Comparison of ENCODE assay signal across 8 mouse cellular contexts in the genomic region with DNA sequence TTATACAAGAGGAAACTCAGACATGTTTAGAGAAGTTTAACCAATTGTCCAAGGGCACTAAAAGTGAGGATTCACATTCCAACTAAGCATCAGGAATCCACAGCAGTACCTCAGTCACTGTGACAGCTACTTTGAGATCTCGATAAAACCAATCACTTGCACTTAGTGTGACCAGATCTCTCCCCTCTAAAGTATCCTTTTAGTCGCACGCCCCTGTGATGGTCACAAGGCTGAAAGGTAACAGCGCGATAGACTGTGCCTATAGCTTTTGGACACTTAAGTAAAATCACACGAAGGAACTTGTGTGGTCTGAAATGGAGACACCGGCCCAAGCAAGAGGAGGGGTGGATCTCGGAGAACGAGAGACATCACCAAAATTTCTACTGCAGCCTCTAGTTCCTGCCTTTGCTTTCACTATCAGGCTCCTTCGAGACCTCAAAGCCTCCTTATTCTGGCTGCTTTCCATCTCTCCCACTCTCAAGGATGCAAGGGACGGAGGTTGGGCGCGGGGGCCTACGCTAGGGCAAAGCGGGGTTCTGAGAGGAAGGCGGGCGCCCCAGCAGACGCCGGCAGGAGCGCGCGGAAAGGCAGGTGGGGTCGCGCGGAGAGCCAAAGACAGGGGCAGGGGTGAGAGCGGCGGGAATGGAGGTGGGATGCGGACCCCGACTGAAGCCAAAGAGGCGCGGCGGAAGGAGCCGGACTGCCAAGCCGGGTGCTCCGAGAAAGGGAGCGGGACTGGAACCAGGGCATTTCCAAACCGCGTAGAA. TPM values are rescaled to one million over a fixed set of nuclear protein-coding genes. Genes with fewer than 3 reads are reported as not detected.
DNase-seq lines count a peak whose midpoint lies in the region; ATAC-seq lines count a peak whose summit lies in the region.

A gene (plus strand): TSS at position 518 of the 767 bp plus-strand sequence.

- peak within 1 kb of the TSS; percentile 82 for H3K9ac ChIP-seq in intestine, embryonic 14.5 days (ENCODE audit: low read length)
- H3K9ac ChIP-seq in limb, embryonic 11.5 days (ENCODE audit: low read length): peak within 1 kb of the TSS; percentile 87
- peak within 1 kb of the TSS; percentile 90 for H3K9ac ChIP-seq in midbrain, embryonic 11.5 days (ENCODE audit: low read length)

- 1% methylated on average over 38 of the region's 38 CpGs for WGBS in intestine, embryonic 14.5 days
- 2% methylated on average over 28 of the region's 38 CpGs for WGBS in limb, embryonic 11.5 days
- under 1% methylated on average over 37 of the region's 38 CpGs for WGBS in midbrain, embryonic 11.5 days

- peaks cover 6% of the 10 kb centered on the region for H3K4me1 ChIP-seq in intestine, embryonic 14.5 days (replicated peaks; ENCODE audit: control insufficient read depth, insufficient read depth, low read length)
- H3K4me1 ChIP-seq in limb, embryonic 11.5 days (ENCODE audit: control insufficient read depth, insufficient read depth, low read length): no peaks in the 10 kb centered on the region
- peaks cover 8% of the 10 kb centered on the region for H3K4me1 ChIP-seq in midbrain, embryonic 11.5 days (ENCODE audit: control insufficient read depth, insufficient read depth, low read length)

- H3K4me3 ChIP-seq in intestine, embryonic 14.5 days (ENCODE audit: low read depth, low read length): peak within 1 kb of the TSS; percentile 76
- peak within 1 kb of the TSS; percentile 75 for H3K4me3 ChIP-seq in limb, embryonic 11.5 days (ENCODE audit: low read depth, low read length)
- peak within 1 kb of the TSS; percentile 81 for H3K4me3 ChIP-seq in midbrain, embryonic 11.5 days (ENCODE audit: low read depth, low read length)

- peak; percentile 20 for DNase-seq in layer of hippocampus, adult 11-12 months (ENCODE audit: low spot score)
- no peak for DNase-seq in layer of hippocampus, adult 9-10 months (ENCODE audit: low spot score)
- peak; percentile 70 to 74 for DNase-seq in cerebellum, postnatal 10 days
- peak; percentile 80 for DNase-seq in intestine, embryonic 14.5 days (ENCODE audit: low spot score)
- DNase-seq in limb, embryonic 11.5 days (ENCODE audit: low spot score): peak; percentile 63
- DNase-seq in midbrain, embryonic 11.5 days (ENCODE audit: low spot score, missing footprints): peak; percentile 96
- DNase-seq in spleen, postnatal 36 days (ENCODE audit: low spot score in 2 of 2): peak; percentile 25 to 28

- peak within 1 kb of the TSS; percentile 77 for H3K27ac ChIP-seq in intestine, embryonic 14.5 days (ENCODE audit: low read depth)
- 0 out of 2 replicates have a peak within 1 kb of the TSS, but pooled peaks have one; percentile 21 for H3K27ac ChIP-seq in limb, embryonic 11.5 days (replicated peaks; ENCODE audit: low read depth, low read length)
- peak within 1 kb of the TSS; percentile 80 for H3K27ac ChIP-seq in midbrain, embryonic 11.5 days (ENCODE audit: low read depth, low read length)

- peak; percentile 41 for ATAC-seq in granulocyte monocyte progenitor cell, adult 5-6 weeks (replicated peaks; ENCODE audit: poor library complexity, severe bottlenecking)
- ATAC-seq in intestine, embryonic 14.5 days (replicated peaks; ENCODE audit: low FRiP score, low TSS enrichment, low read depth): peak; percentile 33; the same call in 1 of the 2 replicates
- peak; percentile 41; the same call in 1 of the 2 replicates for ATAC-seq in limb, embryonic 11.5 days (ENCODE audit: insufficient number of reproducible peaks, low FRiP score, low TSS enrichment, low read depth)
- no peak; the same call in 1 of the 2 replicates for ATAC-seq in midbrain, embryonic 11.5 days (ENCODE audit: low FRiP score)

- peak within 1 kb of the TSS; percentile 59 for H3K4me2 ChIP-seq in intestine, embryonic 14.5 days (ENCODE audit: low read length)
- H3K4me2 ChIP-seq in limb, embryonic 11.5 days (ENCODE audit: low read depth, severe bottlenecking): peak within 1 kb of the TSS; percentile 95
- H3K4me2 ChIP-seq in midbrain, embryonic 11.5 days: peak within 1 kb of the TSS; percentile 86

- no peaks in the 10 kb centered on the region for H3K9me3 ChIP-seq in intestine, embryonic 14.5 days (ENCODE audit: control insufficient read depth, low read length)
- H3K9me3 ChIP-seq in limb, embryonic 11.5 days (ENCODE audit: control insufficient read depth, low read length): no peaks in the 10 kb centered on the region
- H3K9me3 ChIP-seq in midbrain, embryonic 11.5 days (ENCODE audit: control insufficient read depth, low read length): no peaks in the 10 kb centered on the region

- no peaks in the 10 kb centered on the region for H3K27me3 ChIP-seq in intestine, embryonic 14.5 days (replicated peaks; ENCODE audit: control insufficient read depth, insufficient read depth, low read length)
- H3K27me3 ChIP-seq in limb, embryonic 11.5 days (ENCODE audit: control insufficient read depth, insufficient read depth, low read length): no peaks in the 10 kb centered on the region
- H3K27me3 ChIP-seq in midbrain, embryonic 11.5 days (ENCODE audit: control insufficient read depth, insufficient read depth, low read length): no peaks in the 10 kb centered on the region

- H3K36me3 ChIP-seq in intestine, embryonic 14.5 days (ENCODE audit: control insufficient read depth, insufficient read depth, low read length): no peaks in the 10 kb centered on the region
- H3K36me3 ChIP-seq in limb, embryonic 11.5 days (ENCODE audit: control insufficient read depth, insufficient read depth, low read length): no peaks in the 10 kb centered on the region
- no peaks in the 10 kb centered on the region for H3K36me3 ChIP-seq in midbrain, embryonic 11.5 days (ENCODE audit: control insufficient read depth, insufficient read depth, low read length)

RNA-seq across cellular contexts. Expression of the gene that starts here (rescaled TPM):
- 3.2 TPM in 1 of 2 replicates, not detected in the other for total RNA-seq in granulocyte monocyte progenitor cell, adult 5-6 weeks (2014; fragmentation: Nextera tagmentation)
- not detected in 2 replicates for total RNA-seq in granulocyte monocyte progenitor cell, adult 5-6 weeks (2017)
- polyA plus RNA-seq in intestine, embryonic 14.5 days (2014; fragmentation: Nextera tagmentation; extraction: Ambion mirVana): 1.1 and 1.4 TPM in 2 replicates
- polyA plus RNA-seq in limb, embryonic 11.5 days (2014; fragmentation: Nextera tagmentation; extraction: Ambion mirVana): 0.88 and 1.1 TPM in 2 replicates
- polyA plus RNA-seq in midbrain, embryonic 11.5 days (2014; fragmentation: Nextera tagmentation; extraction: Ambion mirVana): 1.2 and 1.4 TPM in 2 replicates

Comparison
In these comparisons a context has a peak if more than half of its experiments do, and no peak if none do; other contexts are left out.
1. H3K27ac ChIP-seq: peak in every context shown above with its lines; median percentile 80 in midbrain, embryonic 11.5 days; 77 in intestine, embryonic 14.5 days; 21 in limb, embryonic 11.5 days.